Mouse (Mus musculus) liver, embryonic 14.5 days (tissue): ENCODE data around the gene Lmo1. TPM values are rescaled to one million over a fixed set of nuclear protein-coding genes. Genes with fewer than 3 reads are reported as not detected.
"Not testable (repeated sequence)": the region's sequence is repeated elsewhere in the genome, so short reads cannot be mapped to it uniquely, and the experiment has no call there.

Source experiments
- ATAC-seq: fragments of 200-750 bp; cut with Nextera tagmentation; 2 replicates; pipeline ENCODE4 v1.8.0; 2017; ENCODE audit warnings: moderate number of reproducible peaks, mild to moderate bottlenecking, moderate library complexity; ENCODE audit not compliant: insufficient read depth
- DNase-seq, 3 experiments: peaks; one replicate each; pipeline ENCODE4 v3.0.0-alpha.2; 2012 to 2013; ENCODE audit warnings: low read depth in 3 of 3, low spot score in 3 of 3
- H3K27ac ChIP-seq: fragments of 300-500 bp; sonication (generic); 2 replicates; pipeline ENCODE4 v1.5.1; 2014; ENCODE audit warnings: moderate library complexity, mild to moderate bottlenecking, control low read depth, inconsistent platforms
- H3K27me3 ChIP-seq: fragments of 300-500 bp; sonication (generic); 2 replicates; pipeline ENCODE4 v1.6.1; 2014; ENCODE audit warnings: mild to moderate bottlenecking, low read length, moderate library complexity; ENCODE audit not compliant: control insufficient read depth, insufficient read depth
- H3K36me3 ChIP-seq: fragments of 300-500 bp; sonication (generic); replicated peaks from 2 replicates; pipeline ENCODE4 v1.6.1; 2014; ENCODE audit warnings: low read depth; ENCODE audit not compliant: control insufficient read depth, insufficient read depth
- H3K4me1 ChIP-seq, 2 experiments: fragments of 200-500 bp in 1 of 2; fragments of 300-500 bp in 1 of 2; sonication (generic) in 1 of 2; replicated peaks; 2 replicates each; pipeline ENCODE4 v1.6.1; 2012 to 2014; ENCODE audit warnings: antibody characterized with exemption in 1 of 2, inconsistent platforms in 1 of 2, low read length in 1 of 2; ENCODE audit not compliant: control insufficient read depth in 2 of 2, insufficient read depth in 2 of 2
- H3K4me2 ChIP-seq: fragments of 300-500 bp; sonication (generic); 2 replicates; pipeline ENCODE4 v1.6.1; 2014; ENCODE audit warnings: low read depth, mild to moderate bottlenecking, control low read depth, moderate library complexity
- H3K4me3 ChIP-seq, 2 experiments: fragments of 200-500 bp in 1 of 2; fragments of 300-500 bp in 1 of 2; sonication (generic) in 1 of 2; 2 replicates each; pipeline ENCODE4 v1.5.1; 2012 to 2014; ENCODE audit warnings: low read depth in 2 of 2, low read length in 2 of 2, mild to moderate bottlenecking in 2 of 2, control low read depth in 1 of 2, inconsistent platforms in 1 of 2, moderate library complexity in 1 of 2; ENCODE audit not compliant: insufficient read depth in 1 of 2
- H3K9ac ChIP-seq: fragments of 300-500 bp; sonication (generic); replicated peaks from 2 replicates; pipeline ENCODE4 v1.6.1; 2014; ENCODE audit warnings: mild to moderate bottlenecking, control low read depth, moderate library complexity
- H3K9me3 ChIP-seq: fragments of 300-500 bp; sonication (generic); 2 replicates; pipeline ENCODE4 v1.6.1; 2016; ENCODE audit warnings: low read length, mixed read lengths; ENCODE audit not compliant: control insufficient read depth
- CTCF ChIP-seq: IDR thresholded peaks from 2 replicates; pipeline ENCODE4 v1.5.1; 2016; ENCODE audit warnings: antibody characterized with exemption, low read depth, control low read depth
- EP300 ChIP-seq: IDR thresholded peaks from 2 replicates; pipeline ENCODE4 v1.6.1; 2016; ENCODE audit warnings: antibody characterized with exemption, low read depth
- WGBS: fragments of 180-500 bp; shearing (Covaris S2); extraction: QIAGEN DNeasy Blood & Tissue Kit; methylation state at CpG from one replicate; pipeline ENCODE4 v1.1.7; 2014; ENCODE audit not compliant: insufficient replicate concordance; 5-methylcytosine and 5-hydroxymethylcytosine counted together
- polyA plus RNA-seq, 2 experiments: library from polyadenylated mRNA; depleted of rRNA in 1 of 2; stranded (reverse) in 1 of 2; unstranded in 1 of 2; fragments of >200 nt; fragmentation: Nextera tagmentation in 1 of 2; extraction: Ambion mirVana in 1 of 2; gene quantifications; 2 replicates each; pipeline versions ENCODE4 v1.2.1 to v1.2.3; 2012 to 2014

Gene Lmo1
- polyA plus RNA-seq, 2 experiments = 0.75 to 0.78 TPM

GRCm38 (mm10) chr7:109137441-109137840, 37.6 kb downstream of the Lmo1 start:
- Histone ChIP-seq H3K4me3 (no peak overlapping the region), H3K9me3 (no peaks in the 10 kb centered on the region), H3K27me3 (no peaks in the 10 kb centered on the region), H3K9ac (no peak overlapping the region), H3K4me2 (no peak overlapping the region), H3K36me3 (no peaks in the 10 kb centered on the region), H3K4me1 (peaks cover 2 to 4% of the 10 kb centered on the region in 2 experiments; a peak in 2 of 4 replicates), H3K27ac (no peak overlapping the region)
- WGBS = 76% methylated on average over 8 of the region's 8 CpGs
- ATAC-seq = no peak
- no peak for DNase-seq
- no peak for TF ChIP-seq CTCF
- TF ChIP-seq EP300 = no peak

- no peak overlapping the region for H3K27ac ChIP-seq
- no peak overlapping the region for H3K4me2 ChIP-seq
- no peak for DNase-seq
- H3K27me3 ChIP-seq = no peaks in the 10 kb centered on the region
- WGBS = 29% methylated on average over 2 of the region's 2 CpGs
- peak; percentile 37; the same call in 1 of the 2 replicates for ATAC-seq
- H3K4me3 ChIP-seq = no peak overlapping the region
- TF ChIP-seq CTCF (no peak), EP300 (no peak)
- H3K9ac ChIP-seq = no peak overlapping the region
- no peaks in the 10 kb centered on the region for H3K9me3 ChIP-seq
- peaks cover 0 to 6% of the 10 kb centered on the region in 2 experiments; a peak in 2 of 4 replicates for H3K4me1 ChIP-seq
- H3K36me3 ChIP-seq = no peaks in the 10 kb centered on the region
These were observed 43.4 kb downstream of the Lmo1 start for GRCm38 (mm10) chr7:109131565-109131964.

GRCm38 (mm10) chr7:109129946-109130686, 44.9 kb downstream of the Lmo1 start:
- DNase-seq (no peak), ATAC-seq (no peak)
- H3K4me3 ChIP-seq = no peak overlapping the region
- no peaks in the 10 kb centered on the region for H3K36me3 ChIP-seq
- 62% methylated on average over 5 of the region's 5 CpGs for WGBS
- no peaks in the 10 kb centered on the region for H3K9me3 ChIP-seq
- no peak overlapping the region for H3K4me2 ChIP-seq
- no peak overlapping the region for H3K27ac ChIP-seq
- H3K4me1 ChIP-seq = peaks cover 0 to 1% of the 10 kb centered on the region in 2 experiments; a peak in 1 of 4 replicates
- H3K9ac ChIP-seq = no peak overlapping the region
- TF ChIP-seq CTCF = peak; percentile 59
- no peak for TF ChIP-seq EP300
- H3K27me3 ChIP-seq = no peaks in the 10 kb centered on the region

GRCm38 (mm10) chr7:109129442-109129841, 45.6 kb downstream of the Lmo1 start:
- Histone ChIP-seq H3K9me3 (no peaks in the 10 kb centered on the region), H3K4me3 (no peak overlapping the region), H3K9ac (no peak overlapping the region), H3K4me1 (peaks cover 0 to 1% of the 10 kb centered on the region in 2 experiments; a peak in 1 of 4 replicates), H3K36me3 (no peaks in the 10 kb centered on the region), H3K27me3 (no peaks in the 10 kb centered on the region), H3K4me2 (no peak overlapping the region), H3K27ac (no peak overlapping the region)
- TF ChIP-seq EP300 = no peak
- TF ChIP-seq CTCF = no peak
- DNase-seq = no peak
- ATAC-seq = no peak

- Histone ChIP-seq H3K4me3 (no peak overlapping the region), H3K27ac (peak overlapping the region; percentile 19), H3K4me2 (peak overlapping the region; percentile 4; the same call in 1 of the 2 replicates), H3K9me3 (no peaks in the 10 kb centered on the region), H3K9ac (peak overlapping the region; percentile 28), H3K36me3 (no peaks in the 10 kb centered on the region), H3K27me3 (no peaks in the 10 kb centered on the region), H3K4me1 (peaks cover 47 to 49% of the 10 kb centered on the region in 2 experiments)
- DNase-seq (no peak), ATAC-seq (no peak)
- WGBS = 32% methylated on average over 4 of the region's 4 CpGs
- TF ChIP-seq CTCF = no peak
- TF ChIP-seq EP300 = no peak
These were observed 59.1 kb downstream of the Lmo1 start for GRCm38 (mm10) chr7:109115929-109116328.

GRCm38 (mm10) chr7:109115488-109115887, 59.5 kb downstream of the Lmo1 start:
- Histone ChIP-seq H3K4me2 (peak overlapping the region; percentile 4; the same call in 1 of the 2 replicates), H3K4me1 (peaks cover 52 to 53% of the 10 kb centered on the region in 2 experiments), H3K27ac (peak overlapping the region; percentile 19)
- H3K4me3 ChIP-seq, DNase-seq, H3K9ac ChIP-seq, H3K9me3 ChIP-seq, H3K27me3 ChIP-seq, H3K36me3 ChIP-seq: not testable (repeated sequence)
- peak; percentile 18; the same call in 1 of the 2 replicates for ATAC-seq
- WGBS = 0% methylated on average over 1 of the region's 4 CpGs
